Mouse (Mus musculus): ENCODE measurements around the gene Cdh23.

DNA sequence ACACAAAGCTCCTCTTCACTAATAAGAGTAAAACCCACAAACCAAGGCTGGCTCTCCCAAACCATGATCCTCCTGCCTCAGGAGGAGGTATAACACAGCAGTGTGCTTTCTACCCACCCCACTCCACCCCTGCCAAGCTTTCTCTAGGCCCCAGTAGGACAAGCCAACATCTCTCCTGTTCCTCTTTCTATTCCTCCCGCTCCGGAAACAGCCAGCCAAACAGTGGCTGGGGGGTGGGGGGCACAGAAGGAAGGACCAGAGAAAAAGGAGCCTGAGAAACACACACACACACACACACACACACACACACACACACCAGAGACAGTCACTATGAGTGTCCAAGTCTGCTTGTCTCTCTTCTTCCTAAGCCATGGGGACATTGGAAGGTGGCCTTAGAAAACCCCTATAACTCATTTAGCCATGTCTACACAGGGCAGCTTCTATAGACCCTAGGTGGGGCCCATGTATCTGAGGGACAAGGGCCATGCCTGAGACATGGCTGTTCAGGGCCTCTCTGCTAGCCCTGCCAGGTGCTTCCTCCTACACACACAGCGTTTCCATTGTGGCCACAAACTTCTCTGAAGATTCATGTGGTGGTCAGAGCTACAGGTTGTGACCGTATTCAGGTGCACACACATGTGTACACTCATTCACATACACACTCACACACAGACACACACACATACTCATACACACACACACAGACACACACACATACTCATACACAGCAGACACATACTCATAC, 43.5 kb upstream of the Cdh23 start:
- TF ChIP-seq CTCF (IDR thresholded peaks at IDR 0.05; ENCODE audit: insufficient read depth, low read depth, low read length) (no peak), POLR2A (IDR thresholded peaks at IDR 0.05; ENCODE audit: insufficient read depth, low read depth, low read length) (no peak)
